Mouse (Mus musculus) testis, adult 2 months (tissue): ENCODE data around the gene Cd3e.

ENCODE experiments used
- CTCF ChIP-seq: fragments of 200-500 bp; IDR thresholded peaks from 2 replicates; pipeline ENCODE4 v1.5.1; 2012; ENCODE audit warnings: low read depth, mild to moderate bottlenecking, inconsistent platforms, low read length, moderate library complexity; ENCODE audit not compliant: control insufficient read depth, insufficient read depth, insufficient replicate concordance
- POLR2A ChIP-seq: fragments of 200-500 bp; IDR thresholded peaks from 2 replicates; pipeline ENCODE4 v1.6.1; 2012; ENCODE audit warnings: low read depth, mild to moderate bottlenecking, inconsistent platforms, low read length, moderate library complexity; ENCODE audit not compliant: control insufficient read depth

DNA sequence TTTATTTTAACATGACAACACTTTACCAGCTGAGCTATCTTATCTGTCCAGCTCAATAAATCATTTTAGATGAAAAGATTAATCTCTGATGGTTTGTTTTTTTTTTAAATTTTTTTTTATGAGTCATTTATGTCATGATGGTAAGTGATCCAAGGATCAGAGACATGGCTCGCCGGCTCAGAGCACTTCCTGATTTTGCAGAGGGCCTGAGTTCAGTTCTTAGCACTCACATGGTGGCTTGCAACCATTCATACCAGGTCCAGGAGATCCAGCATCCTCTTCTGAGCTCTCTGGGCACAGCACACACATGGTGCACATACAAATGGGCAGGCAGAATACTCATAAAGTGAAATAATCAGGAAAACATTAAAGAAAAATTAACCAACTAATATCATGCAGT lies 40.9 kb upstream of the Cd3e start:
- TF ChIP-seq POLR2A = no peak
- no peak for TF ChIP-seq CTCF
